Mouse (Mus musculus) 3134 (cell line): ENCODE results near the gene Cdyl2.

Experiments
- DNase-seq: peaks from one replicate; pipeline ENCODE4 v3.0.0-alpha.2; 2011; ENCODE audit warnings: low spot score; ENCODE audit not compliant: insufficient read length; ENCODE audit errors: extremely low read depth

The Cdyl2 gene

DNA sequence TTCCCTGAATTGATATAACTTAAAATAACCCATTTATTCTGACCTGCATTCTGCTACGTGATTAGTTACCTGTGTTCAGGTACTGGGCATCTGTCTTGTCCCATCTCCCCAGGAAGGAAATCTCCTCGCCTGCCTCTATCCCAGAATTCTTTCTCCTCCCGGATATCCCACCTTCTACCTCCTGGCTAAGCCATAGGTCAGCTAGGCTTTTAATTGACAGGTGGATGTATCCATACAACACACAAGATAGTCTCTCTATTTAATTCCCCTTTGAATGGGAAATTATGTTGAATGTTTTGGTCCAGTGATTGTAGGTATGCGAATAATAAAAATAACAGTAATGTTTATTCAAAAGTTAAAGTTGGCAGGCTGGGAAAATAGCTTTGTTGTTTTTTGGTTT, 59.7 kb downstream of the Cdyl2 start:
- DNase-seq, result no peak

GRCm38 (mm10) chr8:116671543-116671942, 61.2 kb downstream of the Cdyl2 start:
- no peak for DNase-seq

DNA sequence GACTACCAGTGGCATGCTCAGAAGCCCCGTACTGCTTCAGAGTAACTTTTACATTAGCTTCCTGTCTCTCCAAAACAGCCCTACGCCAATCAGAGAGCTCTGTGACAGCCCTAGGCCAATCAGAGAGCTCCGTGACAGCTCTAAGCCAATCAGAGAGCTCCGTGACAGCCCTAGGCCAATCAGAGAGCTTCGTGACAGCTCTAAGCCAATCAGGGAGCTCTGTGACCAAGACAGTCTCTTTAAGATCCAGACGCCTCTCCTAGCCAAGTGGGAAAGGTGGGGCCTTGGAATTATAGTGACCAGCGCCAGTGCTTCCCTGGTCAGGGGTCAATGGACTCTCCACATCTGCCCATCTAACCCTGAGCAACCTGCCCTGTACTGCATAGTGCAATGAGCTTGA, 62.2 kb downstream of the Cdyl2 start:
- no peak for DNase-seq

- DNase-seq, result no peak
Observed at GRCm38 (mm10) chr8:116668977-116669376, 63.8 kb downstream of the Cdyl2 start.

DNA sequence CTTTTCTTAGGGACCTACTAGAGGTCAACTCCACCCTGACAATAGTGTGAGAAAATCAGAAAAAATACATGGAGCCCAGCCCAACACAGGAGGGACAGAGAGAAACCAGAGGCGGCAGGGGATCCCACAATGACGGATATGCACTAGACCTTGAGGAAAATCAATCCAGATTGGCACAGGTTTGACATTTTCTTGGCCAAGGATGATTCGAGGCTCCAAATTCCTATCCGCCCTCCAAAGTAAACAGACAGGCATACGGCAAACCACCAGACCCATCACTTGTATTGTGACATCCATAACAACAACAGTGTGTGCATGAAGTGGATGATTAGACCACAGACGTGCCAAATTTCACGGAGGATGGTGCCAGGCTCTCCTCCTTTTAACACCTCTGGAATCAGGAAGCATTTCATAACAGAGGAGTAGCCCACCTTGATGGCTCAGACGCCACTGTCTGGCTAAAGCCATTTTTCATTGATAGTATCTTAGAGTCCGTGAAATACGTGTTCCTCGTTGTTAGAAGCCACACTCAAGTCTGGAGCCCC, 65.9 kb downstream of the Cdyl2 start:
- DNase-seq, result no peak

GRCm38 (mm10) chr8:116661521-116661920, 71.3 kb downstream of the Cdyl2 start:
- DNase-seq, result no peak

DNA sequence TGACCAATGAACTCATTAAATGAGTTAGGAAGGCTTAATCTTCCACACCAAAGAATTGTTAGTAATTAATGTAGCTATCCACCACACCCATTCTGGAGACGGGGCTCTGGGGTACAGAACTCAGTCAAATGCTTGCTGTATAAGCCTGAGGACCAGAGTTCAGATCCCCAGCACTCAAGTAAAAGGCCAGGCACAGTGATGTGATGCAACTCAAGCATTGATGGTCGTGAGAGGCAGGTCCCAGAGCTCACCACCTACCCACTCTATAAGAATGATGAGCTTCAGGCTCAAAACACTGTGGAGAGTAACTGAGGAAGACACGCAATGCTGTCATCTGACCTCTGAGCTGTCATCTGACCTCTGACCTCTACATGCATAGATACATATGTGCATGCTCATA, 76.0 kb downstream of the Cdyl2 start:
- no peak for DNase-seq

GRCm38 (mm10) chr8:116654881-116655280, 77.9 kb downstream of the Cdyl2 start:
- no peak for DNase-seq

- no peak for DNase-seq
Observed at GRCm38 (mm10) chr8:116652949-116653348, 79.8 kb downstream of the Cdyl2 start.

DNA sequence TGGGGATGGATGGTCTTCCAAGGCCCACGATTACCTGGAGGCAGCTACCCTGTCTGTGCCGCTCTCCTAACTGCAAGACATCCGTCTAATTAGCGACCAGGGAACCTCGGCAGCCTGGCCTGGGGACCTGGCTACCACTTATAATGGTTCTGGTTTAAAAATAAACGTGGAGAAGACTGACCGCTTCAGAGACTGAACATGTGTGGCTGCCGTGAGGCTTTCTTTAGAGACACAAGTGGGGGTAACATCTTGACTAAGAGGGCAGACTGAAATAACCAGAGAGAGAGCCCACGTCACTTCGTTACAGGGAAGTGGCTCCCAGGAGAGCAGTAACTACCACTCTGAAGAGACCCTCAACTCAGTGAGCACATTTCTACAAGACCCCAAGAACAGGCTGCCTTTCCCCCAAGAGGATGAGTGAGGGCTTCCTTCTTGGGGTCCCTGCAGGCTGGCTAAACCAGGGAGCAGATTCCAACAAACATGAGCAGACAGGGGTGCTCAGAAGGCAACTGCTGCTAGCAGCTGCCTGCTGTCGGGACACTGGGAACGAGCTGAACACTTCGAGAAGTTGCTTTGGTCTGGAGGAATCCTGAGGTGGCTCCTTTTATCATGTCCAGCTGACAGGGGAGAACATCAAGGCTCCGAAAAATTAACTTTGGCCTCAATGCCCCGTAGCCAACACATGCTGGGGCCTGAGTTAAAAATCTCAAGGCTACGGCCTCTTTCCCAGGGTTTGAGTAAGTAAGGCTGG, 82.6 kb downstream of the Cdyl2 start:
- DNase-seq, result no peak

DNA sequence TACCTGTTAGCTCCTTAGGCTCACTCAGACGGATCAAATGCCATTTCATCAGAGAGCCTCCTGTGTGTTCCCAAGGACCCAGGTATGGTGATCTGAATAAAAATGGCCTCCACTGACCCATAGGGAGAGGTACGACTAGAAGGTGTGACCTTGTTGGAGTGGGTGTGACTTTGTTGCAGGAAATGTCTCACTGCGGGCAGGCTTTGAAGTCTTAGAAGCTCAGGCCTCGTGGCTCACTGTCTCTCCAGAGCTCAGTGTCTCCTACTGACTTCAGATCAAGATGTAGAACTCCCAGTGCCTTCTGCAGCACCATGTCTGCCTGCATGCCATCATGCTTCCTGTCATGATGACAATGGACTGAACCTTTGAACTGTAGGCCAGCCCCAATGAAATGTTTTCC, 87.4 kb downstream of the Cdyl2 start:
- no peak for DNase-seq

GRCm38 (mm10) chr8:116640925-116641324, 91.9 kb downstream of the Cdyl2 start:
- DNase-seq, result no peak

GRCm38 (mm10) chr8:116637998-116638397, 94.8 kb downstream of the Cdyl2 start:
- DNase-seq, result no peak

- DNase-seq, result no peak
Observed at GRCm38 (mm10) chr8:116637193-116637592, 95.6 kb downstream of the Cdyl2 start.

GRCm38 (mm10) chr8:116636396-116636795, 96.4 kb downstream of the Cdyl2 start:
- no peak for DNase-seq

GRCm38 (mm10) chr8:116635972-116636371, 96.8 kb downstream of the Cdyl2 start:
- DNase-seq, result peak; percentile 7

DNA sequence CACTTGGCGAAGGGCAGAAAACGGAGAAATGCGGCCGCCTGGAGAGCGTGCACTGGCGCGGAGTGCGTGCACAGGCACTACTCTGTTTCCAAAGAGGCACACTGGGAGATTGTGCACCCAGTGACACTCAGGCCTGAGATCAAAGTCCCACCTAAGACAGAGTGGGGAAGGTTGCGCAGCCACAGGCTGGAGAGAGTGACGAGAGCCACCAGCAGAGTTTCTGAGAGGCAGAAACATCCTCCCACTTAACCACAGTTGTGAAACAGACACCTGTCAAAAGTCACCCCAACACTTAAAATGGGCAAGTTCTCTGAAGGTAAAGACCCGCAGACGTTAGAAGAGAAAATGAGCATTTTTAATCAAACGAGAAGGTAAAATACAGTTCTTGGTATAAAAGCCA, 97.5 kb downstream of the Cdyl2 start:
- DNase-seq, result no peak

- DNase-seq, result no peak
Observed at GRCm38 (mm10) chr8:116634436-116634835, 98.4 kb downstream of the Cdyl2 start.

GRCm38 (mm10) chr8:116633470-116634150, 99.2 kb downstream of the Cdyl2 start:
- DNase-seq, result no peak

DNA sequence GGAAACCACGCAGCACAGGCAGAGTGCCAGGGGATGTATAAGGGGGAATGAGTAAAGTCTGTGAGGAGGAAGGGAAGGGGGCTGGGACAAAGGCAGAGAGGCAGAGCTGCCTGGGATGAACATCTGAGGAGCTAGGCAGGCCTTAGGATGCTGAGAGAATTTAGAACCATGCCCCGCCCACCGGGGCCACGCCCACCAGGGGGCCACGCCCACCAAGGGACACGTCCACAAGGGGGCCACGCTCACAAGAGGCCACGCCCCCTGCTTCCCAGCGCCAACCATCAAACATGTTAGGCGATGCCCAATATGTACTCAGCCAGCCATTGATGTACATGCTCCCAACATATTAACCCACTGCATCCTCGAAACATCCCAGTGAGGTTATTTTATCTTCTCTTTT, 102.7 kb downstream of the Cdyl2 start:
- peak; percentile 10 for DNase-seq

DNA sequence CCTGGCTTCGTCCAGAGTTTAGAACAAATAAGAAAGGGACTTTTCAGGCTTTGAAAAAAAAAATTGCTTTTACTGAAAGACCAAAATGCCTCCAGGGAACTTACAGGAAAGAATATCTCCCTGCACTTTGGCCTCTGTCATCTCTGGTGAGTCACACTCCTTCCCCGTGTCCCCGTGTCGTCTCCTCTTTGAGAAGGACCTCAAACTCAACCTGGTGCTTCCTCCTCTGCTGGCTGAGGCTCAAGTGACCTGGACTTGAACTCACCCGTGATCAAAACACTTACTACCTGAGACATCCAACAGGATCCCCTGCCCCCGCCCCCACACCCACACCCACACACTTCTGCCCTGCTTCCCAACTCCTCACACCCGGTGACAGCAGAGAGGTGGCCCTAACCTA, 103.8 kb downstream of the Cdyl2 start:
- no peak for DNase-seq

GRCm38 (mm10) chr8:116627854-116628479, 104.8 kb downstream of the Cdyl2 start:
- no peak for DNase-seq
